Mouse (Mus musculus): ENCODE measurements around the gene Igbp1.

DNA sequence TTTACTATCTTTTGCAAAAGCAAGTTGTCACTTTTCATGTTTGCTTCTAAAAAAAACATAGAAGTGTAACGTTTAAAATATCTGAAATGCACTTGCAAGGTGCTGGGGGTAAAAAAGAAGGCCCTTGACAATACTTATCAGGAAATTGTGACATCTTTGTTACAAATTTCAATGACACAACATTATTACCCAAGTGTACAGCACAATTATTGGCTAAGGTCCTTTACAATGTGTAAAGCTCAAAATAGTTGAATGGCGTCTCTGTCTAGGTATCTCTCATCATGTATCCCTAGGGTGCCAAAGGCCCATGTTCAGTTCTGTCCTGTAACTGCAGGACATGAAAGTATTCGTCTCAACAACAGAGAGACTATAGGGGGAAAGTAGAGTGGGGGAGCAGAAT lies 61.9 kb downstream of the Igbp1 start:
- no peak for TF ChIP-seq CTCF (IDR thresholded peaks at IDR 0.05; ENCODE audit: low read depth)
- no peak for TF ChIP-seq EP300 (IDR thresholded peaks at IDR 0.05; ENCODE audit: low read depth)
